Mouse (Mus musculus) 416B (cell line): ENCODE data around the gene H2-DMb2.

Experiments used
- DNase-seq: peaks from one replicate; pipeline ENCODE4 v3.0.0; 2011; ENCODE audit warnings: low read depth

H2-DMb2 gene

GRCm38 (mm10) chr17:34118873-34119248 is 24.2 kb upstream of the H2-DMb2 start:
- DNase-seq, result no peak

GRCm38 (mm10) chr17:34119249-34120179 is 23.6 kb upstream of the H2-DMb2 start, which contains the start of gene H2-DMa:
Gene H2-DMa, plus strand, starts transcription at chr17:34119541.
- DNase-seq, result peak; percentile 99

- peak; percentile 91 for DNase-seq
Measured at GRCm38 (mm10) chr17:34120180-34120723, 22.9 kb upstream of the H2-DMb2 start.

GRCm38 (mm10) chr17:34120814-34121171 is 22.3 kb upstream of the H2-DMb2 start:
- peak; percentile 89 for DNase-seq

GRCm38 (mm10) chr17:34121172-34121878 is 21.8 kb upstream of the H2-DMb2 start:
- DNase-seq, result peak; percentile 87

- DNase-seq, result peak; percentile 90
Measured at GRCm38 (mm10) chr17:34121879-34122187, 21.3 kb upstream of the H2-DMb2 start.

- peak; percentile 97 for DNase-seq
Measured at GRCm38 (mm10) chr17:34122188-34122984, 20.7 kb upstream of the H2-DMb2 start, which contains the start of gene Brd2. Gene Brd2, minus strand, starts transcription at chr17:34122634.

- no peak for DNase-seq
Measured at GRCm38 (mm10) chr17:34123111-34123510, 20.0 kb upstream of the H2-DMb2 start.

- DNase-seq, result peak; percentile 81
Measured at GRCm38 (mm10) chr17:34123518-34123917, 19.6 kb upstream of the H2-DMb2 start.

- peak; percentile 92 for DNase-seq
Measured at GRCm38 (mm10) chr17:34124649-34125048, 18.5 kb upstream of the H2-DMb2 start.

- DNase-seq, result no peak
Measured at GRCm38 (mm10) chr17:34126826-34127420, 16.2 kb upstream of the H2-DMb2 start.

- peak; percentile 48 for DNase-seq
Measured at GRCm38 (mm10) chr17:34127475-34127874, 15.6 kb upstream of the H2-DMb2 start.

GRCm38 (mm10) chr17:34128264-34128937 is 14.7 kb upstream of the H2-DMb2 start:
- DNase-seq, result no peak

- no peak for DNase-seq
Measured at GRCm38 (mm10) chr17:34128944-34129791, 13.9 kb upstream of the H2-DMb2 start.

GRCm38 (mm10) chr17:34130073-34130947 is 12.8 kb upstream of the H2-DMb2 start:
- DNase-seq, result no peak

- DNase-seq, result no peak
Measured at GRCm38 (mm10) chr17:34131911-34132310, 11.2 kb upstream of the H2-DMb2 start.

GRCm38 (mm10) chr17:34133289-34133688 is 9.8 kb upstream of the H2-DMb2 start:
- peak; percentile 62 for DNase-seq

- DNase-seq, result peak; percentile 62
Measured at GRCm38 (mm10) chr17:34134451-34134850, 8.7 kb upstream of the H2-DMb2 start.
